Mouse (Mus musculus) forebrain, embryonic 13.5 days (tissue): ENCODE data around the gene Gm49380. TPM values are rescaled to one million over a fixed set of nuclear protein-coding genes. Genes with fewer than 3 reads are reported as not detected.
"Not testable (repeated sequence)": the region's sequence is repeated elsewhere in the genome, so short reads cannot be mapped to it uniquely, and the experiment has no call there.

Experiments
- ATAC-seq: fragments of 200-750 bp; cut with Nextera tagmentation; 2 replicates; pipeline ENCODE4 v1.8.0; 2017
- H3K27ac ChIP-seq: fragments of 300-500 bp; sonication (generic); 2 replicates; pipeline ENCODE4 v1.5.1; 2015; ENCODE audit warnings: inconsistent platforms, mild to moderate bottlenecking, moderate library complexity
- H3K27me3 ChIP-seq: fragments of 300-500 bp; sonication (generic); 2 replicates; pipeline ENCODE4 v1.6.1; 2015; ENCODE audit warnings: mild to moderate bottlenecking, inconsistent platforms
- H3K36me3 ChIP-seq: fragments of 300-500 bp; sonication (generic); 2 replicates; pipeline ENCODE4 v1.6.1; 2015; ENCODE audit warnings: mild to moderate bottlenecking, inconsistent platforms; ENCODE audit not compliant: poor library complexity, severe bottlenecking
- H3K4me1 ChIP-seq: fragments of 300-500 bp; sonication (generic); 2 replicates; pipeline ENCODE4 v1.6.1; 2015; ENCODE audit warnings: inconsistent platforms
- H3K4me2 ChIP-seq: fragments of 300-500 bp; sonication (generic); 2 replicates; pipeline ENCODE4 v1.6.1; 2015; ENCODE audit warnings: inconsistent platforms, mild to moderate bottlenecking, moderate library complexity
- H3K4me3 ChIP-seq: fragments of 300-500 bp; sonication (generic); 2 replicates; pipeline ENCODE4 v1.5.1; 2015; ENCODE audit warnings: mild to moderate bottlenecking, inconsistent platforms
- H3K9ac ChIP-seq: fragments of 300-500 bp; sonication (generic); 2 replicates; pipeline ENCODE4 v1.6.1; 2015; ENCODE audit warnings: mild to moderate bottlenecking, inconsistent platforms
- H3K9me3 ChIP-seq: fragments of 300-500 bp; sonication (generic); replicated peaks from 2 replicates; pipeline ENCODE4 v1.6.1; 2016; ENCODE audit warnings: inconsistent platforms
- WGBS: fragments of 180-500 bp; shearing (Covaris S2); methylation state at CpG from one replicate; pipeline ENCODE4 v1.1.7; 2015; 5-methylcytosine and 5-hydroxymethylcytosine counted together
- polyA plus RNA-seq: library from polyadenylated mRNA; unstranded; fragments of >200 nt; fragmentation: Nextera tagmentation; extraction: Ambion mirVana; gene quantifications from 2 replicates; pipeline ENCODE4 v1.2.1, GENCODE M21; 2015

Gene Gm49380
- polyA plus RNA-seq, 1 experiment from 2014 or later: not detected

DNA sequence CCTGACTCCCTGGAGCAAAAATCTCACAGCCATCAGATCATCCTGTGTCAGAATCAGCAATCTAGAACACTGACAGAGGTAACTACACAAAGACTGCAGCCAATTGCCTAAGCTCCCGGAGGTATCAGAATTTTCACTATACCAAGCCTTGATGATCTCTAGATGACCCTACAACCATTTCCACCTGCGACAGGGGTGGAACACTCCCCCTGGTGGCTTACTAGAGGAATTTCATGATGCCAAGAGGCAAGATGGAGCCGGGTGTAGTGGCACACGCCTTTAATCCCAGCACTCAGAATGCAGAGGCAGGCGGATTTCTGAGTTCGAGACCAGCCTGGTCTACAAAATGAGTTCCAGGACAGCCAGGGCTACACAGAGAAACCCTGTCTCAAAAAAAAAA lies 11.0 kb upstream of the Gm49380 start:
- Histone ChIP-seq H3K4me3 (no peak overlapping the region), H3K9me3 (no peaks in the 10 kb centered on the region), H3K27ac (no peak overlapping the region), H3K4me2 (no peak overlapping the region), H3K9ac (no peak overlapping the region), H3K27me3 (peaks cover 6% of the 10 kb centered on the region; the same call in 1 of the 2 replicates), H3K36me3 (no peaks in the 10 kb centered on the region), H3K4me1 (peaks cover 18% of the 10 kb centered on the region)
- 70% methylated on average over 6 of the region's 6 CpGs for WGBS
- no peak for ATAC-seq

DNA sequence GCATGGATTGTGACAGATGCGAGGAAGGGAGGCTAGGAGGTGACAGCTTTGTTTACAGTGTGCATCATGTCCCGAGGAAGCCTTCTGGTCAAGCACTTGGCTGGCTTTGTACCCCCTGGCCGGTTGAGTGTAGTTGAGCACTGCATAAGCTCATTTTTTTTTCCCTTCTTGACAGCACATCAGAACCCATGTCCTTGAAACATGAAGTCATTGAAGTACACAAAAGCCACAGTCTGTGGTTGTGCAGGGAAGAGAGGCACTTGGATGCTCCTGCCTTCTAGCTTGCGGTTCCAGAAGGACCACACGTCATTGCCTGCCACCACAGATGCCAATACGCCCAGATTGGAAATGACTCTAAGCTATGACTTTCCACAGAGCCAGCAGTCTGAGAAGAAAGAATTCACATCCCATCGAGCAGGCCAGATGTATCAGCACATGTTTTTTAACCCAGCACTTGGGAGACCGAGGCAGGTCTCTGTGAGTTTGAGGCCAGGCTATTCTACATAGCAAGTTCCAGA lies 6.7 kb upstream of the Gm49380 start:
- Histone ChIP-seq H3K9me3 (peaks cover 3% of the 10 kb centered on the region; the same call in 1 of the 2 replicates), H3K4me2 (no peak overlapping the region), H3K27ac (no peak overlapping the region), H3K9ac (no peak overlapping the region), H3K27me3 (no peaks in the 10 kb centered on the region), H3K36me3 (no peaks in the 10 kb centered on the region), H3K4me1 (0 out of 2 replicates have a peak, but pooled peaks cover 1% of the 10 kb centered on the region), H3K4me3 (no peak overlapping the region)
- 83% methylated on average over 8 of the region's 8 CpGs for WGBS
- ATAC-seq: no peak

DNA sequence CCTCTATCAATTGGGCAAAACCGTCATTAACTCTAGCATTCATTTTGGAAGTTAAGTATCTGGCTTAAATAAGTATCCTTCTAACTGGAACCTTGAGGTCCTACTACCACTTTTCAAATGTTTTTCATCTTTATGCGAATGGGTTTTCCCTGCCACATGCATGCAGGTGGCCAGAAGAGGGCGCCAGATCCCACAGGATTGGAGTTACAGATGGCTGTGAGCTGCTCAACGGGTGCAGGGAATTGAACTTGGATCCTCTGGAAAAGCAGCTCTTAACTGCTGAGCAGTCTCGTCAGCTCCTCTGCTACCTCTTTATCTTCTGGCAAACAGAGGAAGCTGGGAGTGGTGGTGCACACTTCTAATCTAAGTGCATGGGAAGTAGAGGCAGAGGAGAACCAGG lies 5.7 kb upstream of the Gm49380 start:
- Histone ChIP-seq H3K4me2 (no peak overlapping the region), H3K27me3 (no peaks in the 10 kb centered on the region), H3K9ac (no peak overlapping the region), H3K4me1 (peaks cover 2% of the 10 kb centered on the region; the same call in 1 of the 2 replicates), H3K9me3 (peaks cover 3% of the 10 kb centered on the region; the same call in 1 of the 2 replicates), H3K27ac (no peak overlapping the region), H3K36me3 (no peaks in the 10 kb centered on the region), H3K4me3 (no peak overlapping the region)
- WGBS: 47% methylated on average over 5 of the region's 5 CpGs
- ATAC-seq: no peak

DNA sequence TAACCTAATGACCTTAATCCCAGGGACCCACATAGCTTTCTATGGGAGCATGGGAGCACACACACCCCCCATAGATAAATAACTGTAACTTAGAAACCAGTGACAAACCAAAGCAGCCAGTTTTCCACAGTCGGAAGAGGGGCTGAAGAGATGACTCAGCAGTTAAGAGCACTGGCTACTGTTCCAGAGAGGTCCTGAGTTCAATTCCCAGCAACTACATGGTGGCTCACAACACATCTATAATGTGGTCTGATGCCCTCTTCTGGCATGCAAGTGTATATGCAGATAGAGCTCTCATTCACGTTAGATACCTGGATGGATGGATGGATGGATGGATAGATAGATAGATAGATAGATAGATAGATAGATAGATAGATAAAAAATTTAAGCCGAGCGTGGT lies 2.9 kb upstream of the Gm49380 start:
- Histone ChIP-seq H3K9me3 (peaks cover 3% of the 10 kb centered on the region; the same call in 1 of the 2 replicates), H3K4me2 (no peak overlapping the region), H3K27me3 (no peaks in the 10 kb centered on the region), H3K27ac (no peak overlapping the region), H3K4me3 (no peak overlapping the region), H3K36me3 (no peaks in the 10 kb centered on the region), H3K4me1 (peaks cover 19% of the 10 kb centered on the region), H3K9ac (no peak overlapping the region)
- 92% methylated on average over 4 of the region's 4 CpGs for WGBS
- no peak for ATAC-seq

DNA sequence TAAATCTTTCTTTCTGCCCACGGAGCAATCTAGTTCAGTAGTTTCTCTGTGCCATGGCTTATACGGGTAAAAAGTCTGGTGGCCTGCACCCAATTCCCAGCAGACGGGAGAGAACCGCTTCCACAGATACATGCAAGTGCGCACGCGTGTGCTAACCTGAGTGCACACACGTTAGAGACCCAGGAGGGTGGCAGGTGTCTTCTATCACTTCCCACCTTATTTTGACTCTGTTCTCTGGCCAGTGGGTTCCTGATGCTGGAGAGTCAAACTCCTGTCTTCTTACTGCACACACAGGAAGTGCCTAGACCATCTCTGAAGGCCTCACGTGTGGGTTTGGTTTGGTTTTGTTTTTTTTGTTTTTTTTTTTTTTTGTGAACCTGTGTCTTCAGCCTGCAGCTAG lies 2.3 kb upstream of the Gm49380 start:
- Histone ChIP-seq H3K27me3 (no peaks in the 10 kb centered on the region), H3K4me1 (peaks cover 23% of the 10 kb centered on the region), H3K36me3 (no peaks in the 10 kb centered on the region), H3K9me3 (peaks cover 3% of the 10 kb centered on the region; the same call in 1 of the 2 replicates), H3K9ac (no peak overlapping the region), H3K27ac (no peak overlapping the region), H3K4me2 (no peak overlapping the region), H3K4me3 (no peak overlapping the region)
- 93% methylated on average over 9 of the region's 9 CpGs for WGBS
- ATAC-seq: no peak

DNA sequence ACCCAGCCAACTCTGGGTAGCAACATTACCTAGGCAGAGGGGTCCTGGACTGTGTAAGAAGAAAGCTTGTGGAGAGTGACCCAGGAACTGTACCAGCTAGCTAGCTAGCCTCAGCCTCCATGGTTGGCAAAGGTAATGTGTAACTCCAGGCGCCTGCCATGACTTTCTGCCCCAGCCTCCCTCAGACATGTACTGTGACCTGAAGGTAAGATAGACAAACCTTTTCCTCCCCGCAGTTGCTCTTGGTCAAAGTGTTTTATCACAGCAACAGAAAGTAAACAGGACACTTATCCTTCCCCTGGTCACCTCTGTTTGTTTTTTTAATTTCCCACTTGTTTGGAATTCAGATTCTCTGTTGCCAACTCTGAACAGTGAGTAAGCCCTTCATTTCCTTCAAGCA lies 1.2 kb upstream of the Gm49380 start:
- Histone ChIP-seq H3K9ac (no peak overlapping the region), H3K9me3 (peaks cover 3% of the 10 kb centered on the region; the same call in 1 of the 2 replicates), H3K4me2 (no peak overlapping the region), H3K36me3 (no peaks in the 10 kb centered on the region), H3K27me3 (no peaks in the 10 kb centered on the region), H3K27ac (no peak overlapping the region), H3K4me3 (no peak overlapping the region), H3K4me1 (peaks cover 34% of the 10 kb centered on the region)
- WGBS: 93% methylated on average over 2 of the region's 2 CpGs
- ATAC-seq: no peak

DNA sequence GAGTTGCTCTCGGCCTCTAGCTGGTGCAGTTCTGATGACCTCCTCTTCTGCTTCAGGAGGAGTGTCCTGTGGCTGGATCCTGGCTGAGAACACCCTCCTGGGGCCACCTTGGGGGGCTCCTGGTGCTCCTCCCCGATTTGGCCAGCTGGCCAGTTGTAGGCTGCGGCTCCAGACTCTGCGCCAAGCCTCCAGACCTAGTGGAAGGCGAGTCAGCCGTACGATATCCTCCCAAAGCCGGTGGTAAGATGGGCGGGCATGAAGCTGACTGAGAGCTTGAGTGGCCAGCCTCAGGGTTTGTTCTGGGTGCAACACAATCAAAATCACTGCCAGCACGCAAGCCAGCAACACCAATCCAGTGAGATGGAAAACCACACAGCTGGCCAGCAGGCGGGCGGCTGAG lies 1.4 kb downstream of the Gm49380 start:
- H3K4me2 ChIP-seq: peak overlapping the region; percentile 65
- H3K4me1 ChIP-seq: peaks cover 59% of the 10 kb centered on the region

DNA sequence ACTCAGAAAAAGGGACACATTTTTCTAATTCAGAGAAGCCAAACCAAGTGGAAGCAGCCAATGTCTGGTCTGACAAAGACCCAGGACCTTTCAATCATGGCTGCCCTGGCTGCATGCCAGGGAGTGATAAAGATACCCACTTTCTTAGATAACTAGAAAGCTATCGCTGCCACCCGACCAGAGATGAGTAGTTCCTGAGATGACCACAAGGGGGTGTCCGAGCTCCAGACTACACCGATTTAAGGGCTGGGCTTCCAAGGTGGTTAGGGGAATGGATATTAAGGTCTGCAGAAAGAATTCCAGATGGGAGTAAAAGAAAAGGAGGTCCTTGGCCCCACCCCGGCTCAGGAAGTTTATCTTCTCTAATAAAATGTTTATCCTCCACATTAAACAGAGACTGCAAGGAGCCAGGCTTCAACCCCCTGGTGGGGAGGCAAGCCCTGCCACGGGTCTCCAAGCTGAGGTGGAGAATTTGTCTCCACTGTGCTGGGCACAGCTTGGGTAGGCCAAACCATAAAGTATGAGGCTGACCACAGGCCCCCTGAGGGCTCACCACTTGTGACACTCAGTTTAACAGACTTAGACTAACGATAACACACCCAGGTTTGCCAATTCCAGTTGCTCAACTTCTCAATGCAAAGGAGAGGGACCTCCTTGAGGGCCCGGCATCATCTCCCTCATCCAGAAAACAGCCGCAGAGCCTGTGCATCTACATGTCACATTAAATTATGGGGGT lies 3.8 kb downstream of the Gm49380 start:
- ATAC-seq: no peak
- H3K27me3 ChIP-seq: no peaks in the 10 kb centered on the region
- H3K4me2 ChIP-seq: peak overlapping the region; percentile 46
- H3K36me3 ChIP-seq: peaks cover 24% of the 10 kb centered on the region
- H3K4me3 ChIP-seq: peak overlapping the region; percentile 7; the same call in 1 of the 2 replicates
- H3K27ac ChIP-seq: no peak overlapping the region
- 0 out of 2 replicates have a peak overlapping the region, but pooled peaks have one; percentile 43 for H3K9ac ChIP-seq
- 32% methylated on average over 9 of the region's 9 CpGs for WGBS
- H3K9me3 ChIP-seq: no peaks in the 10 kb centered on the region
- H3K4me1 ChIP-seq: peaks cover 69% of the 10 kb centered on the region

More for the DNA sequence above, 1.4 kb downstream of the Gm49380 start:
- H3K9ac ChIP-seq, H3K4me3 ChIP-seq, H3K9me3 ChIP-seq, H3K27ac ChIP-seq, ATAC-seq, H3K27me3 ChIP-seq, H3K36me3 ChIP-seq: not testable (repeated sequence)
- WGBS: 73% methylated on average over 10 of the region's 12 CpGs

DNA sequence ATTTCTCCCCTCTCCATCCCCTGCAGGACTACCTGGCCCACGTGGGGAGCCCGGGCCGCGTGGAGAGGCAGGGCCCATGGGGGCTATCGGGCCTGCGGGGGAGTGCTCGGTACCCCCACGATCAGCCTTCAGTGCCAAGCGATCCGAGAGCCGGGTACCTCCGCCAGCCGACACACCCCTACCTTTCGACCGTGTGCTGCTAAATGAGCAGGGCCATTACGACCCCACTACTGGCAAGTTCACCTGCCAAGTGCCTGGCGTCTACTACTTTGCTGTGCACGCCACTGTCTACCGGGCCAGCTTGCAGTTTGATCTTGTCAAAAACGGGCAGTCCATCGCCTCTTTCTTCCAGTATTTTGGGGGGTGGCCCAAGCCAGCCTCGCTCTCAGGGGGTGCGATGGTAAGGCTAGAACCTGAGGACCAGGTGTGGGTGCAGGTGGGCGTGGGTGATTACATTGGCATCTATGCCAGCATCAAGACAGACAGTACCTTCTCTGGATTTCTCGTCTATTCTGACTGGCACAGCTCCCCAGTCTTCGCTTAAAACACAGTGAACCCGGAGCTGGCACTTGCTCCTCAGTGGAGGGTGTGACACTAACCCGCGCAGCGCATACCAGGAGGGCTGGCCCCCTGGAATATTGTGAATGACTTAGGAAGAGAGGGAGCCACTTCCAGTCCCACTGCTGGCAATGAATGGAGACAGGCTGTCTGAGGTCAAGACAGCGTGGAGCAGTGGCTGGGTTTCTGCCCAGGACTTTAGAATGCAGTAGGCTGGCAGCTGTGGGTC lies 4.8 kb downstream of the Gm49380 start:
- ATAC-seq: no peak
- peak overlapping the region; percentile 46 for H3K4me2 ChIP-seq
- H3K4me3 ChIP-seq: no peak overlapping the region
- no peaks in the 10 kb centered on the region for H3K27me3 ChIP-seq
- H3K36me3 ChIP-seq: peaks cover 31% of the 10 kb centered on the region
- no peaks in the 10 kb centered on the region for H3K9me3 ChIP-seq
- H3K9ac ChIP-seq: peak overlapping the region; percentile 45; the same call in 1 of the 2 replicates
- H3K27ac ChIP-seq: no peak overlapping the region
- 77% methylated on average over 31 of the region's 31 CpGs for WGBS
- H3K4me1 ChIP-seq: peaks cover 62% of the 10 kb centered on the region

DNA sequence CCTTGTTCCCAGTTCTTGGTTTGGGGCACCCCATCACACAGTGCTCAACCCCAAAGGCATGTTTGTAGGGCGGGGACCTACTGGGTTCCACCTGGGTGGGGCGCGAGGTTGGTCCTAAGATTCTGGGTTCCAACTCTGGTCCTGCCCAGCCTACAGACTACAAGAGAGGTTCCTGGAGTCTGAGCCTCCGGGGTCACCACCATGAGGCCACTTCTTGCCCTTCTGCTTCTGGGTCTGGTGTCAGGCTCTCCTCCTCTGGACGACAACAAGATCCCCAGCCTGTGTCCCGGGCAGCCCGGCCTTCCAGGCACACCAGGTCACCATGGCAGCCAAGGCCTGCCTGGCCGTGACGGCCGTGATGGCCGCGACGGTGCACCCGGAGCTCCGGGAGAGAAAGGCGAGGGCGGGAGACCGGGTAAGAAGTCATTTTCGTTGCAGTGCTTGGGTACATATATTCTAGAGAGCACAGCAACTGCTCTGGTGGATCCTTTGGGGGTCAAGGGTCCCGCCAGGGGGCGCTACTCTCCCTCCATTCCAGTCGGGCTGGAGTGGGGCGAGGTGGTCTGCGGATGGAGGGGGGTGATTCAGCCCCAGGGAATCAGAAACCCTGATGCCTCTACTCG lies 5.6 kb downstream of the Gm49380 start:
- peak overlapping the region; percentile 41 for H3K27ac ChIP-seq
- H3K4me1 ChIP-seq: peaks cover 61% of the 10 kb centered on the region

DNA sequence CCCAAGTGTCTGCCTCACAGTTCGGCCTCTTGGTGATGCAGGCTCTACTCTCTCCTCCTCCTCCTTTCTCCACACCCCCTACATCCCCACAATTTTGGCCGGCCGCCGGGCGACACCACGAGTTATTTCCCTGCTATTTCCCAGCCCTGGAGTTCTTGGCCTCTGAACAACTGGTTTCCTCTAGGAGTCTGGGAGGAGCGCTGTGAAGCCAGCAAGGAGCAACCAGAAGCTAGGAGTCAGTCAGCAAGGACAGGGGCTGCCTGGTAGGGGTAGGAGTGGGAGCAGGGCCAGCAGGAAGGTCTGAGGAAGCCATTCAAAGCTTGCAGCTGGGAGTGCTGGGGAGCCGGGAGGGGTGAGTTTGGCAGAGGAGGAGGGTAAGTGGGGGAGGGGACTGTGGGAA lies 6.2 kb downstream of the Gm49380 start, which contains the start of gene C1qtnf5:
Gene C1qtnf5 (plus strand): TSS at position 136 of the 400 bp plus-strand sequence.
- H3K9me3 ChIP-seq: no peaks in the 10 kb centered on the region
- peak within 1 kb of the TSS; percentile 46 for H3K4me2 ChIP-seq
- H3K27ac ChIP-seq: peak within 1 kb of the TSS; percentile 41
- WGBS: 42% methylated on average over 8 of the region's 8 CpGs
- peak within 1 kb of the TSS; percentile 45 for H3K9ac ChIP-seq
- H3K4me3 ChIP-seq: peak within 1 kb of the TSS; percentile 10; the same call in 1 of the 2 replicates
- no peaks in the 10 kb centered on the region for H3K27me3 ChIP-seq
- peaks cover 56% of the 10 kb centered on the region for H3K4me1 ChIP-seq
- peak; percentile 69 for ATAC-seq
- peaks cover 37% of the 10 kb centered on the region for H3K36me3 ChIP-seq

More for the DNA sequence above, 5.6 kb downstream of the Gm49380 start:
- Histone ChIP-seq H3K9me3 (no peaks in the 10 kb centered on the region), H3K36me3 (peaks cover 37% of the 10 kb centered on the region), H3K4me3 (peak overlapping the region; percentile 10; the same call in 1 of the 2 replicates), H3K9ac (peak overlapping the region; percentile 45), H3K27me3 (no peaks in the 10 kb centered on the region), H3K4me2 (peak overlapping the region; percentile 46)
- 36% methylated on average over 25 of the region's 25 CpGs for WGBS
- ATAC-seq: no peak; the same call in 1 of the 2 replicates
